Mouse (Mus musculus) gastrocnemius, postnatal 14 days (tissue): ENCODE measurements around the gene Olfr374. TPM values are rescaled to one million over a fixed set of nuclear protein-coding genes. Genes with fewer than 3 reads are reported as not detected.

Experiments
- DNase-seq: peaks from one replicate; pipeline ENCODE4 v3.0.0; 2021; ENCODE audit warnings: mixed read lengths
- intact Hi-C: fragments of 180-260 bp; cut with DNase I; formaldehyde crosslinking; loops from one replicate; pipeline ENCODE4 v1.15.1; 2025; ENCODE audit warnings: low total_unique reads
- total RNA-seq, 2 experiments: library from RNA; stranded (reverse); gene quantifications; 2 replicates each; pipeline ENCODE4 v1.2.3; 2021

The Olfr374 gene
- total RNA-seq, 2 experiments from 2014 or later = not detected

DNA sequence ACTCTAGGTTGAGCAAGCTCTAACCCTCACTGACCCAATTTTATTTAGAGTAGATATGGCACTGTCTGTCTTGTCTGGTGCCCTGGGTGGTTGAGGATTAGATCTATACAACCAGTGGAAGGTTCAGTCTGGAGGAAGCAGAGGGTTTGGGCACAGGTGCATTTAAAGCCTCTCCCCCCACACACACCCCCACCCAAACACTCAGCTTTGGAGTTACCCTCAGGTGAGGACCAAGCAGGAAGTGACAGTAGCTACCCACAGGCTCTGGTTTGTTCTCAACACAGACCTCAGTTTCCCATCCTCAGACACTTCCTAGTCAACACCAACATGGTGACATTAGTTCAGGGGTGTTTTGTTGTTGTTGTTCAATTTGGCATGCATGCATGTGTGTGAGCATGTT lies 56.0 kb downstream of the Olfr374 start:
- intact Hi-C loops = no loop called here
- no peak for DNase-seq

Other genes with a start within 250 kb of the Olfr374 start
- gene Zfp709, start 225.0 kb upstream of the Olfr374 start, total RNA-seq = 1 to 10 TPM; 2.7 to 3.1 TPM
- gene Zfp882, start 198.4 kb upstream of the Olfr374 start, total RNA-seq = 1 to 10 TPM; 1.5 to 2.5 TPM
- 10 to 100 TPM; 17.9 to 18.4 TPM for gene Zfp617, start 198.4 kb upstream of the Olfr374 start, total RNA-seq
- gene Zfp961, start 156.0 kb upstream of the Olfr374 start, total RNA-seq = 1 to 10 TPM; 2.9 to 3.3 TPM
- gene Cyp4f18, start 97.4 kb upstream of the Olfr374 start, total RNA-seq = under 1 TPM in 1 of 2 experiments, not detected in 1; 0.31 TPM
- gene Olfr372, start 65.8 kb upstream of the Olfr374 start, total RNA-seq = not detected
- gene Olfr373, start 23.9 kb upstream of the Olfr374 start, total RNA-seq = not detected
- gene Tpm4, start 27.9 kb downstream of the Olfr374 start, total RNA-seq = 10 to 100 TPM; 76.3 to 97.2 TPM
- 10 to 100 TPM; 17.4 to 18.7 TPM for gene Rab8a, start 54.2 kb downstream of the Olfr374 start, total RNA-seq
- gene Hsh2d, start 82.6 kb downstream of the Olfr374 start, total RNA-seq = not detected
- not detected for gene Cib3, start 105.8 kb downstream of the Olfr374 start, total RNA-seq
- gene Gm11034, start 106.6 kb downstream of the Olfr374 start, total RNA-seq = not detected
- gene Fam32a, start 112.7 kb downstream of the Olfr374 start, total RNA-seq = 10 to 100 TPM; 10.9 to 13.4 TPM
- 10 to 100 TPM; 24.7 to 27.2 TPM for gene Ap1m1, start 133.0 kb downstream of the Olfr374 start, total RNA-seq
- 1 to 10 TPM; 5.1 to 7.5 TPM for gene Gm10282, start 198.2 kb downstream of the Olfr374 start, total RNA-seq
- 10 to 100 TPM; 19.1 to 24.1 TPM for gene Klf2, start 212.0 kb downstream of the Olfr374 start, total RNA-seq